Mouse (Mus musculus) midbrain, embryonic 16.5 days (tissue): ENCODE data around the gene Atp12a. TPM values are rescaled to one million over a fixed set of nuclear protein-coding genes. Genes with fewer than 3 reads are reported as not detected.

ENCODE experiments used
- ATAC-seq: fragments of 200-750 bp; cut with Nextera tagmentation; 2 replicates; pipeline ENCODE4 v1.8.0; 2017; ENCODE audit warnings: moderate TSS enrichment
- H3K27ac ChIP-seq: fragments of 300-500 bp; sonication (generic); 2 replicates; pipeline ENCODE4 v1.5.1; 2014; ENCODE audit warnings: mild to moderate bottlenecking, low read length, mixed read lengths
- H3K27me3 ChIP-seq: fragments of 300-500 bp; sonication (generic); 2 replicates; pipeline ENCODE4 v1.6.1; 2014; ENCODE audit warnings: low read depth, low read length, mixed read lengths; ENCODE audit not compliant: control insufficient read depth, insufficient read depth
- H3K36me3 ChIP-seq: fragments of 300-500 bp; sonication (generic); 2 replicates; pipeline ENCODE4 v1.6.1; 2014; ENCODE audit warnings: mild to moderate bottlenecking, low read length, moderate library complexity, mixed read lengths; ENCODE audit not compliant: control insufficient read depth, insufficient read depth
- H3K4me1 ChIP-seq: fragments of 300-500 bp; sonication (generic); 2 replicates; pipeline ENCODE4 v1.6.1; 2014; ENCODE audit warnings: mild to moderate bottlenecking, low read length, mixed read lengths; ENCODE audit not compliant: control insufficient read depth, insufficient read depth
- H3K4me2 ChIP-seq: fragments of 300-500 bp; sonication (generic); 2 replicates; pipeline ENCODE4 v1.6.1; 2014; ENCODE audit warnings: mild to moderate bottlenecking, low read length, mixed read lengths
- H3K4me3 ChIP-seq: fragments of 300-500 bp; sonication (generic); 2 replicates; pipeline ENCODE4 v1.5.1; 2014; ENCODE audit warnings: low read depth, mild to moderate bottlenecking, low read length, moderate library complexity, mixed read lengths
- H3K9ac ChIP-seq: fragments of 300-500 bp; sonication (generic); 2 replicates; pipeline ENCODE4 v1.6.1; 2014; ENCODE audit warnings: low read depth, low read length, mixed read lengths
- H3K9me3 ChIP-seq: fragments of 300-500 bp; sonication (generic); replicated peaks from 2 replicates; pipeline ENCODE4 v1.6.1; 2014; ENCODE audit warnings: mild to moderate bottlenecking, low read length, mixed read lengths; ENCODE audit not compliant: control insufficient read depth, poor library complexity, severe bottlenecking
- WGBS: fragments of 180-500 bp; shearing (Covaris S2); extraction: QIAGEN DNeasy Blood & Tissue Kit; methylation state at CpG from one replicate; pipeline ENCODE4 v1.1.7; 2014; 5-methylcytosine and 5-hydroxymethylcytosine counted together
- polyA plus RNA-seq: library from polyadenylated mRNA; unstranded; fragments of >200 nt; fragmentation: Nextera tagmentation; extraction: Ambion mirVana; gene quantifications from 2 replicates; pipeline ENCODE4 v1.2.1, GENCODE M21; 2015

The Atp12a gene
- polyA plus RNA-seq = 0.23 and 0.30 TPM in 2 replicates

- WGBS = 2% methylated on average over 48 of the region's 48 CpGs
- Histone ChIP-seq H3K27ac (no peak within 1 kb of the TSS), H3K9ac (peak within 1 kb of the TSS; percentile 72), H3K4me1 (peaks cover 5% of the 10 kb centered on the region; the same call in 1 of the 2 replicates), H3K36me3 (no peaks in the 10 kb centered on the region), H3K4me3 (peak within 1 kb of the TSS; percentile 59), H3K4me2 (peak within 1 kb of the TSS; percentile 92), H3K9me3 (no peaks in the 10 kb centered on the region), H3K27me3 (peaks cover 44% of the 10 kb centered on the region)
- peak; percentile 72 for ATAC-seq
These were observed at the start of gene Atp12a for GRCm38 (mm10) chr14:56364711-56365237. Gene Atp12a (plus strand): TSS chr14:56365068.

GRCm38 (mm10) chr14:56315519-56315918, 49.3 kb upstream of the Atp12a start:
- H3K4me1 ChIP-seq = no peaks in the 10 kb centered on the region
- ATAC-seq = no peak
- no peaks in the 10 kb centered on the region for H3K9me3 ChIP-seq
- no peak overlapping the region for H3K4me2 ChIP-seq
- H3K27ac ChIP-seq = no peak overlapping the region
- WGBS = 66% methylated on average over 7 of the region's 7 CpGs
- no peaks in the 10 kb centered on the region for H3K27me3 ChIP-seq
- no peak overlapping the region for H3K4me3 ChIP-seq
- no peaks in the 10 kb centered on the region for H3K36me3 ChIP-seq
- no peak overlapping the region for H3K9ac ChIP-seq

- Histone ChIP-seq H3K27me3 (no peaks in the 10 kb centered on the region), H3K4me1 (no peaks in the 10 kb centered on the region), H3K9me3 (no peaks in the 10 kb centered on the region), H3K9ac (no peak overlapping the region), H3K27ac (no peak overlapping the region), H3K4me3 (no peak overlapping the region), H3K4me2 (no peak overlapping the region), H3K36me3 (no peaks in the 10 kb centered on the region)
- ATAC-seq = no peak
- WGBS = 94% methylated on average over 4 of the region's 4 CpGs
These were observed 48.5 kb upstream of the Atp12a start for GRCm38 (mm10) chr14:56316333-56316732.

- no peak overlapping the region for H3K4me2 ChIP-seq
- no peaks in the 10 kb centered on the region for H3K9me3 ChIP-seq
- H3K4me3 ChIP-seq = no peak overlapping the region
- no peak overlapping the region for H3K9ac ChIP-seq
- no peaks in the 10 kb centered on the region for H3K36me3 ChIP-seq
- H3K27ac ChIP-seq = no peak overlapping the region
- no peak for ATAC-seq
- no peaks in the 10 kb centered on the region for H3K4me1 ChIP-seq
- WGBS = 81% methylated on average over 1 of the region's 1 CpGs
- H3K27me3 ChIP-seq = no peaks in the 10 kb centered on the region
These were observed 41.9 kb upstream of the Atp12a start for GRCm38 (mm10) chr14:56322982-56323381.

- no peak overlapping the region for H3K9ac ChIP-seq
- H3K4me3 ChIP-seq = no peak overlapping the region
- H3K4me2 ChIP-seq = no peak overlapping the region
- no peak for ATAC-seq
- H3K9me3 ChIP-seq = no peaks in the 10 kb centered on the region
- no peaks in the 10 kb centered on the region for H3K4me1 ChIP-seq
- H3K27me3 ChIP-seq = no peaks in the 10 kb centered on the region
- H3K27ac ChIP-seq = no peak overlapping the region
- no peaks in the 10 kb centered on the region for H3K36me3 ChIP-seq
These were observed 39.8 kb upstream of the Atp12a start for GRCm38 (mm10) chr14:56325038-56325437.

GRCm38 (mm10) chr14:56333700-56334099, 31.2 kb upstream of the Atp12a start:
- Histone ChIP-seq H3K9me3 (no peaks in the 10 kb centered on the region), H3K27ac (no peak overlapping the region), H3K4me3 (no peak overlapping the region), H3K27me3 (no peaks in the 10 kb centered on the region), H3K4me2 (no peak overlapping the region), H3K4me1 (no peaks in the 10 kb centered on the region), H3K36me3 (no peaks in the 10 kb centered on the region), H3K9ac (no peak overlapping the region)
- ATAC-seq = no peak

- WGBS = 95% methylated on average over 5 of the region's 5 CpGs
- H3K9ac ChIP-seq = no peak overlapping the region
- H3K4me2 ChIP-seq = no peak overlapping the region
- H3K4me1 ChIP-seq = no peaks in the 10 kb centered on the region
- H3K36me3 ChIP-seq = no peaks in the 10 kb centered on the region
- no peak overlapping the region for H3K27ac ChIP-seq
- H3K27me3 ChIP-seq = no peaks in the 10 kb centered on the region
- no peak for ATAC-seq
- no peaks in the 10 kb centered on the region for H3K9me3 ChIP-seq
- no peak overlapping the region for H3K4me3 ChIP-seq
These were observed 30.4 kb upstream of the Atp12a start for GRCm38 (mm10) chr14:56334437-56334836.

- H3K9me3 ChIP-seq = no peaks in the 10 kb centered on the region
- no peaks in the 10 kb centered on the region for H3K36me3 ChIP-seq
- no peak for ATAC-seq
- WGBS = 93% methylated on average over 10 of the region's 10 CpGs
- no peak overlapping the region for H3K27ac ChIP-seq
- H3K4me1 ChIP-seq = no peaks in the 10 kb centered on the region
- no peak overlapping the region for H3K4me3 ChIP-seq
- no peak overlapping the region for H3K4me2 ChIP-seq
- H3K9ac ChIP-seq = no peak overlapping the region
- H3K27me3 ChIP-seq = no peaks in the 10 kb centered on the region
These were observed 28.8 kb upstream of the Atp12a start for GRCm38 (mm10) chr14:56336032-56336431.

GRCm38 (mm10) chr14:56337075-56337474, 27.8 kb upstream of the Atp12a start:
- H3K9ac ChIP-seq = no peak overlapping the region
- no peak overlapping the region for H3K4me3 ChIP-seq
- H3K4me2 ChIP-seq = no peak overlapping the region
- no peaks in the 10 kb centered on the region for H3K9me3 ChIP-seq
- no peaks in the 10 kb centered on the region for H3K4me1 ChIP-seq
- no peak for ATAC-seq
- no peaks in the 10 kb centered on the region for H3K36me3 ChIP-seq
- H3K27me3 ChIP-seq = no peaks in the 10 kb centered on the region
- no peak overlapping the region for H3K27ac ChIP-seq
- 63% methylated on average over 9 of the region's 9 CpGs for WGBS
